Mouse (Mus musculus) intestine, embryonic 16.5 days (tissue): ENCODE results near the gene Rprd1b. TPM values are rescaled to one million over a fixed set of nuclear protein-coding genes. Genes with fewer than 3 reads are reported as not detected.

Source experiments
- ATAC-seq: fragments of 200-750 bp; cut with Nextera tagmentation; 2 replicates; pipeline ENCODE4 v1.8.0; 2017; ENCODE audit warnings: moderate TSS enrichment, moderate library complexity
- H3K27ac ChIP-seq: fragments of 300-500 bp; sonication (generic); 2 replicates; pipeline ENCODE4 v1.5.1; 2014; ENCODE audit warnings: mild to moderate bottlenecking, low read length
- H3K27me3 ChIP-seq: fragments of 300-500 bp; sonication (generic); replicated peaks from 2 replicates; pipeline ENCODE4 v1.6.1; 2014; ENCODE audit warnings: low read length, control low read depth, mixed read lengths; ENCODE audit not compliant: control insufficient read depth, insufficient read depth
- H3K36me3 ChIP-seq: fragments of 300-500 bp; sonication (generic); 2 replicates; pipeline ENCODE4 v1.6.1; 2014; ENCODE audit warnings: low read length, control low read depth; ENCODE audit not compliant: control insufficient read depth, insufficient read depth
- H3K4me1 ChIP-seq: fragments of 300-500 bp; sonication (generic); 2 replicates; pipeline ENCODE4 v1.6.1; 2014; ENCODE audit warnings: low read length, control low read depth, mixed read lengths; ENCODE audit not compliant: control insufficient read depth, insufficient read depth
- H3K4me2 ChIP-seq: fragments of 300-500 bp; sonication (generic); 2 replicates; pipeline ENCODE4 v1.6.1; 2014; ENCODE audit warnings: low read depth, low read length, control low read depth
- H3K4me3 ChIP-seq: fragments of 300-500 bp; sonication (generic); 2 replicates; pipeline ENCODE4 v1.5.1; 2014; ENCODE audit warnings: mild to moderate bottlenecking, low read length
- H3K9ac ChIP-seq: fragments of 300-500 bp; sonication (generic); 2 replicates; pipeline ENCODE4 v1.6.1; 2014; ENCODE audit warnings: low read depth, low read length
- H3K9me3 ChIP-seq: fragments of 300-500 bp; sonication (generic); 2 replicates; pipeline ENCODE4 v1.6.1; 2016; ENCODE audit warnings: low read length, control low read depth; ENCODE audit not compliant: control insufficient read depth
- WGBS: fragments of 180-500 bp; shearing (Covaris S2); extraction: QIAGEN DNeasy Blood & Tissue Kit; methylation state at CpG from one replicate; pipeline ENCODE4 v1.1.7; 2014; 5-methylcytosine and 5-hydroxymethylcytosine counted together
- polyA plus RNA-seq: library from polyadenylated mRNA; unstranded; fragments of >200 nt; fragmentation: Nextera tagmentation; extraction: Ambion mirVana; gene quantifications from 2 replicates; pipeline ENCODE4 v1.2.1, GENCODE M21; 2015

The Rprd1b gene
- polyA plus RNA-seq, 1 experiment from 2014 or later: 34.2 TPM

DNA sequence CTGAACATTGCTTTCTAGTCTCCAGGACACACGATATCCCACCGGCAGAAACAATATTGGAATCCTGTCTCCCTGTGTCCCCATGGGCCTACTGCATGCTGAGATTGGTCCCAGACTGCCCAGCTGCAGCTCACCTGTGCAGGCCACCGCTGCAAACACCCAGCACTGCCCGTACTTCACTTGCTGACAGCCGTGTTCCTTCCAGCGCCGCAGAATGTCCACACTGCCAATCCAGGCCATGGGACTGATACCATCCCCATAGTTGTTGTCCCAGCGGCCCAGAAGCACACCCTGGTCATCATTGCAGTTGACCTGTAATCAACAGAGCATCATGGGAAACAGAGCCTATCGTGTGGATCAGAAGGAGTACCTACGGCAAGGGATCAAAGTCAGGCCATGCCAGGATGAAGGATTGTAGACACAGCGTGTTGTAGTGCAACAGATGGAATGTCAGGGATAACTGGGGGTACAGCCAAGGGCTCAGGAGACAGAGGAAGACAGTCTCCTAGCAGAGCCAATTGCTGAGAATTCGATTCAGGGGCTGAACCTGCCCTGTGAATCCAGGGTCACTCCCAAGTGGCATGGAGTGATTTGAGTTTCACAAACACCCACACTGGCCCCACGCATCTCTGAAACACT, 103.0 kb downstream of the Rprd1b start:
- Histone ChIP-seq H3K4me2 (no peak overlapping the region), H3K4me3 (no peak overlapping the region), H3K36me3 (peaks cover 6% of the 10 kb centered on the region; the same call in 1 of the 2 replicates), H3K27ac (no peak overlapping the region), H3K9ac (no peak overlapping the region), H3K4me1 (peaks cover 23% of the 10 kb centered on the region), H3K9me3 (no peaks in the 10 kb centered on the region), H3K27me3 (no peaks in the 10 kb centered on the region)
- no peak for ATAC-seq
- WGBS: 89% methylated on average over 13 of the region's 13 CpGs

DNA sequence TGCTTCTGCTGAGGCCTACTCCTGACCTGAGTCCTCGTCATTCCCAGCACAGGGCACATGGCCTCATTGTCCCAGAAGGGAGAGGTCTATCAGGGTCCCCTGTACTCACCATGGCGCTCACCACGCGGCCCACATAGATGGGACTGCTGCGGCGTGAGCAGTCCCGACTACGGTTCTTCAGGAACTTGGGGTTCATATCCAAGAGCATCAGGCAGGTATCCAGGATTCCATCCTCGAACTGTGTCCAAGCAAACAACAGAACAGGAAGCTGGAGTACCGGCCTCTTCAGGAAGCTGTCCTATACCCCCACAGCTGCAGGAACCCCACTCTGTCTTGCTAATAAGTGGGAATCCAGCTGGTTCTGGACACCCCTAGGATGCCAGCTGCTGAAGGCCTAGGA, 104.0 kb downstream of the Rprd1b start:
- H3K27me3 ChIP-seq: no peaks in the 10 kb centered on the region
- WGBS: 88% methylated on average over 10 of the region's 10 CpGs
- no peak overlapping the region for H3K9ac ChIP-seq
- H3K9me3 ChIP-seq: no peaks in the 10 kb centered on the region
- no peak overlapping the region for H3K4me3 ChIP-seq
- peaks cover 3% of the 10 kb centered on the region; the same call in 1 of the 2 replicates for H3K36me3 ChIP-seq
- no peak overlapping the region for H3K4me2 ChIP-seq
- no peak for ATAC-seq
- H3K4me1 ChIP-seq: peaks cover 23% of the 10 kb centered on the region
- H3K27ac ChIP-seq: no peak overlapping the region

DNA sequence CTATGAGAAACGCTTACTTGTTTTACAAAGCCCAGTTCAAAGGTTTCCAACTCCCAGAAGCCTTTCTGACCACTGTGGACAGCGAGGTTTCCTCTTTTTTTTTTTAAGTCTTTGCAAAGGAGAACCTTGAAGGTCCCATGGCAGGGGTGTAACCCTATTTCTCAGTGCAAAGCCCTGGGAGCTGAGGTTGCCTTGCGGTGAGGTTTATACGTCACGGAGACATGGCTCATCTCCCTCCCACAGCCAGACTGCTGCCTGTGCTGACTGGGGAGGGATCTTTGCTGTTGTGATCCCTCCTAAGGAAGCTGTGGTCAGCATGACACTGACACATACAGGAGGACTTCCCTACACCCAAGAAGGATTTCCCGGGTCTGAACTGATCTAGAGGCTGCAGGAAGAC, 104.8 kb downstream of the Rprd1b start:
- Histone ChIP-seq H3K4me2 (no peak overlapping the region), H3K9ac (no peak overlapping the region), H3K27ac (no peak overlapping the region), H3K36me3 (no peaks in the 10 kb centered on the region), H3K9me3 (no peaks in the 10 kb centered on the region), H3K4me1 (peaks cover 26% of the 10 kb centered on the region), H3K4me3 (no peak overlapping the region), H3K27me3 (no peaks in the 10 kb centered on the region)
- 84% methylated on average over 6 of the region's 6 CpGs for WGBS
- no peak for ATAC-seq

DNA sequence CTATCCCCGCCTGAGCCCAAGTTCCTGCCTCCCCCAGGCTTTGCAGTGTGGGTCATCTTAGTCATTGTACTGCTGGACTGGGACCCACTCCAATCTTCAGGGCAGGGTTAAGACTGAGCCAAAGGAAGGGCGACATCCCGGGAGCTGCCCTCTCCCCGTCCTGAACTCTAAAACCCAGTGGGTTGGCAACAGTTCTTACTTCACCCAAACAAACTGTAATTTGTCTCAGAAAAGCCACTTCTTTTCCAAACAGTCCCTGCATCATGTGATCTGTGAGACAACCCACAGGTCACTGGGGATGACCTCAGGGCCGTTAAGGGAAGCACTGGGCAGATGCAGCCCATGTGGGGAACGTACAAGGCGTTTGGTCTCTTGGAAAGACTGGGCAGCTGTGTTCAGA, 107.9 kb downstream of the Rprd1b start:
- Histone ChIP-seq H3K9me3 (no peaks in the 10 kb centered on the region), H3K9ac (no peak overlapping the region), H3K36me3 (no peaks in the 10 kb centered on the region), H3K4me2 (no peak overlapping the region), H3K27me3 (no peaks in the 10 kb centered on the region), H3K4me1 (peaks cover 10% of the 10 kb centered on the region; the same call in 1 of the 2 replicates), H3K4me3 (no peak overlapping the region), H3K27ac (no peak overlapping the region)
- WGBS: 46% methylated on average over 7 of the region's 7 CpGs
- no peak for ATAC-seq

DNA sequence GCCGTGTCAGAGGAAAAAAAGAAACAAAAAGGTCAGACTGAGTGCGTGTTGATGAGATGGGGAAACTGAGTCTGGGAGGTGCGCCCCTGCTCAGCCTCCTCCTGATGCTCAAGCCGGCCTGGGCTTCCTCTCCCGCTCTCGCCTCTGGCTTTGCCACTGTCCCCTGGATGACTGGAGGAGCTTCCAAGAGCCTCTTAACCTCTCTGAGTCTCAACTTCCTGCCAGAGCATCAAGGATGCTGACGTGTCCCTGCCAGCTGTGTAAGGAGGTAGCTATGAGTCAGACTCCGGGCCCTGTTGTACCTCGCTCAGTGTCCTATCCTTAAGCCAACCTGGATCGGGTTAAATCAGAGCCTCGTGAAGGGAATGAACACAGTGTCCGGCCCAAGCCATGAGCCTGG, 109.5 kb downstream of the Rprd1b start:
- Histone ChIP-seq H3K27ac (no peak overlapping the region), H3K36me3 (no peaks in the 10 kb centered on the region), H3K9me3 (no peaks in the 10 kb centered on the region), H3K9ac (no peak overlapping the region), H3K27me3 (no peaks in the 10 kb centered on the region), H3K4me2 (no peak overlapping the region), H3K4me1 (peaks cover 23% of the 10 kb centered on the region), H3K4me3 (no peak overlapping the region)
- 76% methylated on average over 12 of the region's 12 CpGs for WGBS
- no peak for ATAC-seq

DNA sequence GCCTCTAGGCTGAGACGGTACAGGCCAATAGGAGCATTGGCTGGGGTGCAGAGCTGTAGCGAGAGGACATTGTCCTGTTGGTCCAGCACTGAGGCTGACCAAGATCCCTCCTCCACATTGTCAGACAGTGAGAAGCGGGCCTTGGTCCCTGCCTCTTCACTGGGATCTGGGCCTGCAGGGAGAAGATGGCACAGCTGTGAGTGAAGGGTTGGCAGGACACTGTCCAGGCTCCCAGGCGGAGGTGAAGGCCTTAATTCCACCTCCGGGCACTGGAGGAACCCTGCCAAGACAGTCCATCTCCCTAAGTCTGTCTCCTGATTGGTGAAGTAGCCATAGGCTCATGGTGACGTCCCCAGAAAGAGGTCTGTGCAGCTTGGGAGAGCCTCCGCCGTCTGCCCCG, 110.5 kb downstream of the Rprd1b start:
- no peak overlapping the region for H3K27ac ChIP-seq
- H3K9ac ChIP-seq: no peak overlapping the region
- no peak overlapping the region for H3K4me2 ChIP-seq
- WGBS: 97% methylated on average over 9 of the region's 9 CpGs
- no peaks in the 10 kb centered on the region for H3K9me3 ChIP-seq
- H3K4me3 ChIP-seq: no peak overlapping the region
- H3K4me1 ChIP-seq: peaks cover 31% of the 10 kb centered on the region
- no peak for ATAC-seq
- H3K27me3 ChIP-seq: no peaks in the 10 kb centered on the region
- H3K36me3 ChIP-seq: no peaks in the 10 kb centered on the region

DNA sequence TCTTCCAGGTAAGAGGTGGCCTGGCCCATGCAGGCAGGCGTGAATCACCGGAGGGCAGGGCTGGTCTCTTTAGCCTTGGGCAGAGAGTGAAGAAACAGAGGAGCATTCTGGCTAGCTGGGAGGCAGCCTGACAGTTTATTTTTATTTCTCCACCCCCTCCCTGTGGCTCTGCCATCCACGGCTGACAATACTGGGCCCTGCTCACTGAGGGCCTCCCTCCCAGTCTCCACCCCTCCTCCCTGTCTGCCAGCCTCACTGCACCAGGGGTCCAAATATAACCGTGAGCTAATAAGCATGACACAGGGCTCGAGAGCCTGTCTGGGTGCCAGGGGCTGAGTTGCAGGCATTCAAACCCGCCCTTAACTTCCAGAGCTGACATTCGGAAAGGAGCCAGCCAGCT, 111.3 kb downstream of the Rprd1b start:
- Histone ChIP-seq H3K9ac (no peak overlapping the region), H3K9me3 (no peaks in the 10 kb centered on the region), H3K4me3 (no peak overlapping the region), H3K27ac (0 out of 2 replicates have a peak overlapping the region, but pooled peaks have one; percentile 14), H3K4me2 (no peak overlapping the region), H3K27me3 (no peaks in the 10 kb centered on the region), H3K36me3 (no peaks in the 10 kb centered on the region), H3K4me1 (peaks cover 38% of the 10 kb centered on the region)
- ATAC-seq: peak; percentile 39
- WGBS: 49% methylated on average over 7 of the region's 7 CpGs

DNA sequence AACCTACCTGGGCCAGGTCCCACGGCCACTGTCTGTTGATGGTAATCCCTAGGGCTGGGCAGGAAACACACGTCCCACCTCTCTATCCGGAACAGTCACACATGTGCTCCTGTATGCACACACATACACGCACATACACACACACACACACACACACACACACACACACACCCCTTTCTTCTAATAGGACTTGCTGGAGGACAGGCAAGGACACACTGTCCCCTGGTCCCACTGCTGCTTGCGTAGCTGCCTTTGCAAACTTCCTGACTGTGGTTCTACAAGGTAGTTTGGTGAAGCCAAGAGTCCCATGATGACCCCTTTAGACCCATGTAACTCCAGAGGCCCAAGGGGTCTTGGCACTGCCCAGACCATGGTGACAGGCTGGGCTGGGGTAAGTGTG, 112.4 kb downstream of the Rprd1b start:
- no peak for ATAC-seq
- H3K27me3 ChIP-seq: no peaks in the 10 kb centered on the region
- no peak overlapping the region for H3K9ac ChIP-seq
- peak overlapping the region; percentile 17; the same call in 1 of the 2 replicates for H3K27ac ChIP-seq
- no peak overlapping the region for H3K4me3 ChIP-seq
- no peaks in the 10 kb centered on the region for H3K9me3 ChIP-seq
- 87% methylated on average over 5 of the region's 5 CpGs for WGBS
- H3K4me1 ChIP-seq: peaks cover 43% of the 10 kb centered on the region
- no peak overlapping the region for H3K4me2 ChIP-seq
- no peaks in the 10 kb centered on the region for H3K36me3 ChIP-seq

DNA sequence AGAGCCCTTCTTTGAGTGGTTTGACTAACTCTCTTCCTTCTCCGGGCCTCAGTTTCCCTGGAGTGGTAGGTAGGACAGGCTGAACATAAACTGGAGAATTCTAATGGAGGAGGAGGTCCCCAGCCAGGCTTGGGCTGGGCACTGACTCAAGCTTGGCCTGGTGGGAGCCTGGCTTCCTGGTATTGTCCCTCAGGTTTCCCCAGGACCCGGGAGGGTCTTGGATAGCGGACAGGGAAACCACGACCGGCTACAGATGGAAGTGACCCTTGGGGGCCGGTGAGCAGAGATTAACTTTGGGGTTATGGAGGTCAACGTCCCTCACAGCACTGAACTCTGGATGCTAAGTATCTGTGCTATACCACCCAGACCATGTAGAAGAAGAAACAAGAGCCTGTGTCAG, 113.0 kb downstream of the Rprd1b start:
- 79% methylated on average over 7 of the region's 7 CpGs for WGBS
- H3K4me2 ChIP-seq: no peak overlapping the region
- no peak overlapping the region for H3K9ac ChIP-seq
- H3K4me3 ChIP-seq: no peak overlapping the region
- H3K36me3 ChIP-seq: no peaks in the 10 kb centered on the region
- H3K4me1 ChIP-seq: peaks cover 47% of the 10 kb centered on the region
- H3K9me3 ChIP-seq: no peaks in the 10 kb centered on the region
- H3K27me3 ChIP-seq: no peaks in the 10 kb centered on the region
- ATAC-seq: no peak
- peak overlapping the region; percentile 17; the same call in 1 of the 2 replicates for H3K27ac ChIP-seq
